Mouse (Mus musculus): ENCODE results near the gene Itgal.

- TF ChIP-seq CTCF (IDR thresholded peaks at IDR 0.05; ENCODE audit: extremely low read depth, insufficient read length, insufficient replicate concordance, low read depth, low read length) (no peak), POLR2A (IDR thresholded peaks at IDR 0.05; ENCODE audit: low read depth, low read length) (no peak)
These were observed 40.1 kb upstream of the Itgal start for GRCm38 (mm10) chr7:127255965-127256364.

Measured in small intestine, adult 2 months (tissue).